Mouse (Mus musculus): ENCODE data around the gene Trmt1l.

DNA sequence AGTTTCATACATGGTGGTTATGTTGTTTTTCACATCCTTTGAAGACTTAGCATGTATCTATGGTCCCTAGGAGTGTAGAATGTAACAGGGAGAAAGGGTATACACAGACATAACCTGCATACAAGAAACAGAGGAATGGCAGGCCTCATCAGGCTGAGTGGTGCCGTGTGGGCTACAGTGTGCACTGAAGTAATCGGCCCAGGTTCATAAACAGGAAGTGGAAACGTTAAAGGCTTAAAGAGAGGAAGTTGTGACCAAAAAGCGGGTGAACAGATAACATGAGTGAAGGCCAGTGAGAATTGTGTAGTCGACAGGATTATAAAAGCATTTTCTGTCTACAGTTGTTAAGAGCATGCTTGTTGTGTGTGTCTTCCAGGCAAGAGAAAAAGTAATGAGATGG is 28.7 kb downstream of the Trmt1l start:
- TF ChIP-seq CTCF (IDR thresholded peaks at IDR 0.05; ENCODE audit: low read depth), result no peak
- no peak for TF ChIP-seq EP300 (optimal IDR thresholded peaks at IDR 0.05)

All from stomach, postnatal 0 days (tissue).